Mouse (Mus musculus) neural tube, embryonic 13.5 days (tissue): ENCODE results near the gene Fbxw21. TPM values are rescaled to one million over a fixed set of nuclear protein-coding genes. Genes with fewer than 3 reads are reported as not detected.
A peak's percentile ranks its signal among the peaks of the same experiment; 100 is the strongest.

Experiments used
- ATAC-seq: fragments of 200-750 bp; cut with Nextera tagmentation; 2 replicates; pipeline ENCODE4 v1.8.0; 2017; ENCODE audit warnings: low read depth, mild to moderate bottlenecking, moderate TSS enrichment, moderate library complexity
- H3K27ac ChIP-seq: fragments of 300-500 bp; sonication (generic); replicated peaks from 2 replicates; pipeline ENCODE4 v1.5.1; 2015; ENCODE audit warnings: moderate library complexity, mild to moderate bottlenecking, inconsistent platforms
- H3K27me3 ChIP-seq: fragments of 300-500 bp; sonication (generic); 2 replicates; pipeline ENCODE4 v1.6.1; 2015; ENCODE audit warnings: mild to moderate bottlenecking, inconsistent platforms
- H3K36me3 ChIP-seq: fragments of 300-500 bp; sonication (generic); 2 replicates; pipeline ENCODE4 v1.6.1; 2015; ENCODE audit warnings: mild to moderate bottlenecking, inconsistent platforms
- H3K4me1 ChIP-seq: fragments of 300-500 bp; sonication (generic); replicated peaks from 2 replicates; pipeline ENCODE4 v1.6.1; 2015; ENCODE audit warnings: inconsistent platforms
- H3K4me2 ChIP-seq: fragments of 300-500 bp; sonication (generic); 2 replicates; pipeline ENCODE4 v1.6.1; 2015; ENCODE audit warnings: inconsistent platforms, mild to moderate bottlenecking, moderate library complexity
- H3K4me3 ChIP-seq: fragments of 300-500 bp; sonication (generic); 2 replicates; pipeline ENCODE4 v1.5.1; 2015; ENCODE audit warnings: mild to moderate bottlenecking, inconsistent platforms
- H3K9ac ChIP-seq: fragments of 300-500 bp; sonication (generic); 2 replicates; pipeline ENCODE4 v1.6.1; 2015; ENCODE audit warnings: moderate library complexity, mild to moderate bottlenecking, inconsistent platforms
- H3K9me3 ChIP-seq: fragments of 300-500 bp; sonication (generic); 2 replicates; pipeline ENCODE4 v1.6.1; 2016; ENCODE audit warnings: inconsistent platforms
- WGBS: fragments of 180-500 bp; shearing (Covaris S2); methylation state at CpG from one replicate; pipeline ENCODE4 v1.1.7; 2015; 5-methylcytosine and 5-hydroxymethylcytosine counted together
- polyA plus RNA-seq: library from polyadenylated mRNA; unstranded; fragments of >200 nt; fragmentation: Nextera tagmentation; extraction: Ambion mirVana; gene quantifications from 2 replicates; pipeline ENCODE4 v1.2.1, GENCODE M21; 2015

The Fbxw21 gene
- polyA plus RNA-seq, 1 experiment from 2014 or later, result not detected

DNA sequence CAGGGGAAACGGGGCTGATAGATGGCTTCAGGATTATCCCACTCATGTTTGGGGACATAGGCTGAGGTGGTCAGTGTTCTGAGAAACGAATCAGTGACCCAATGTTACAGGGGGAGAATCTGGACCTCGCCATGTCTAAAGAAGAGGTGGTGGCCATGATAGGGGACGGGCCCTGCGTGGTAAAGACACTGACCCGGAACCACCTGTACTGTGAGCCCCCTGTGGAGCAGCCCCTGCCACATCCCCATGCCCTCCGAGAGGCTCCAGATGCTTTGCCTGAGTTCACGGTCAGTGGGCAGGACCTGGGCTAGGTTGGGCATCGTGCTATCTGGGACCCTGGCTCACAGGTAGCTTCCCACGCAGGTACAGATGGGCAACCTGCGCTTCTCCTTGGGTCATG is 51.6 kb downstream of the Fbxw21 start:
- H3K4me1 ChIP-seq, result peaks cover 16% of the 10 kb centered on the region
- no peak for ATAC-seq
- no peak overlapping the region for H3K27ac ChIP-seq
- no peak overlapping the region for H3K4me3 ChIP-seq
- H3K36me3 ChIP-seq, result peaks cover 98% of the 10 kb centered on the region
- 93% methylated on average over 11 of the region's 11 CpGs for WGBS
- no peak overlapping the region for H3K4me2 ChIP-seq
- H3K27me3 ChIP-seq, result no peaks in the 10 kb centered on the region
- no peaks in the 10 kb centered on the region for H3K9me3 ChIP-seq
- no peak overlapping the region for H3K9ac ChIP-seq

DNA sequence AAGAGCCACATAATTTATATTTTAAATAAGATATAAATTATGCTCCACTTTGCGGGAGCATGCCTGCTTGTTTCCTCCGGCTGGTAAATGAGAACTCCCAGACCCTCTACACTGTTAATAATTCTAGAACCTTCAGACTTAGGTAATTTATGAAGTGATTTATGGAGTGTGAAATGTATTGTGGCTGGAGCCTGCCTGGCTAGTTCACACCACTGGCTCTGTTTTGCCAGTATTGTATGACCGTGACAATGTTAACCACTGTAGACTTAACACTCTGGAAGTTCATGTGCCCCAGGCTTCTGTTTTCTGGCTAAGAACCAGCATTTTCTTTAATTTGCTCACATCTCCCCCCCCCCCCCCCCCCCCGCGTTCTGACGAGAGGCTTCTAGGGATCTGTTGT is 54.5 kb downstream of the Fbxw21 start:
- H3K36me3 ChIP-seq, result peaks cover 96% of the 10 kb centered on the region
- H3K9me3 ChIP-seq, result no peaks in the 10 kb centered on the region
- 0 out of 2 replicates have a peak overlapping the region, but pooled peaks have one; percentile 39 for H3K9ac ChIP-seq
- H3K4me2 ChIP-seq, result no peak overlapping the region
- 30% methylated on average over 3 of the region's 6 CpGs for WGBS
- peaks cover 37% of the 10 kb centered on the region for H3K4me1 ChIP-seq
- H3K27me3 ChIP-seq, result no peaks in the 10 kb centered on the region
- no peak overlapping the region for H3K4me3 ChIP-seq
- ATAC-seq, result no peak
- H3K27ac ChIP-seq, result no peak overlapping the region

DNA sequence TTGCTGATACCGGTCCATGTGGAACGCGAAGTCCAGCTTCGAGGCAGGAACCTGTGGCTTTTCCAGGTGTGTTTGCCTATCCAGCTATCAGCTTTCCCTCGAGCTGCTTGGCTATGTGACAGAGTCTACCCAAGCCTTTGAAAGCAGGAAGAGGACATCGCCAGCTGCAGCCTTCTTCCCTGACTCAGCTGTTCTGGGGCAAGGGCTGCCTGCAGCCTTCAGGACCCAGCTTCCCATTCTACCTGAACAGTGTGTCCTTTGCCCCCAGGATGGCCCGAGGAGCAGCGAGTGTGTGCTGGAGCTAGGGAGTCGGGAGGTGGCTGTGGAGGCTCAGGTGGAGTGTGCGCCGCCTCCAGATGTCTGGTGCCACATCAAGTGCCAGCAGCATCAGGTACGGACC is 56.2 kb downstream of the Fbxw21 start:
- 95% methylated on average over 12 of the region's 12 CpGs for WGBS
- H3K9ac ChIP-seq, result no peak overlapping the region
- H3K36me3 ChIP-seq, result peaks cover 93% of the 10 kb centered on the region

DNA sequence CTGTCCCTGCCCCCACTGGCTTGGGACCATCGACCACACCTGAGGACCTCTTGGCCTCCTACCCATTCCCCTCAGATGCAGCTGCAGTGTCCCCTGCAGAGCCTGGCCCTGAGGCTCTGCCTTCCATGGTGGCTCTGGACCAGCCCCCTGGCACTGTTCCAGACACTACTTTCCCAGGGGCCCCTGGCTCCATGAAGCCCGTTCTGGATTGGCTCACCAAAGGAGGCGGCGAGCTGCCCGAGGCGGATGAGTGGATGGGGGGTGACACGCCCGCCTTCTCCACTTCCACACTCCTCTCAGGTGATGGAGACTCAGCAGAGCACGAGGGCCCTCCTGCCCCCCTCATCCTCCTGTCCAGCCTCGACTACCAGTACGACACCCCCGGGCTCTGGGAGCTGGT is 56.8 kb downstream of the Fbxw21 start:
- H3K36me3 ChIP-seq, result peaks cover 93% of the 10 kb centered on the region
- H3K4me3 ChIP-seq, result no peak overlapping the region
- WGBS, result 71% methylated on average over 12 of the region's 12 CpGs
- no peaks in the 10 kb centered on the region for H3K9me3 ChIP-seq
- no peaks in the 10 kb centered on the region for H3K27me3 ChIP-seq
- no peak overlapping the region for H3K4me2 ChIP-seq
- H3K4me1 ChIP-seq, result peaks cover 56% of the 10 kb centered on the region
- 0 out of 2 replicates have a peak, but pooled peaks have one; percentile 11 for ATAC-seq
- peak overlapping the region; percentile 33; the same call in 1 of the 2 replicates for H3K27ac ChIP-seq
- H3K9ac ChIP-seq, result no peak overlapping the region; the same call in 1 of the 2 replicates

More for the DNA sequence above, 56.2 kb downstream of the Fbxw21 start:
- Histone ChIP-seq H3K27me3 (no peaks in the 10 kb centered on the region), H3K4me1 (peaks cover 50% of the 10 kb centered on the region), H3K9me3 (no peaks in the 10 kb centered on the region), H3K27ac (no peak overlapping the region), H3K4me3 (no peak overlapping the region), H3K4me2 (no peak overlapping the region)
- no peak for ATAC-seq

DNA sequence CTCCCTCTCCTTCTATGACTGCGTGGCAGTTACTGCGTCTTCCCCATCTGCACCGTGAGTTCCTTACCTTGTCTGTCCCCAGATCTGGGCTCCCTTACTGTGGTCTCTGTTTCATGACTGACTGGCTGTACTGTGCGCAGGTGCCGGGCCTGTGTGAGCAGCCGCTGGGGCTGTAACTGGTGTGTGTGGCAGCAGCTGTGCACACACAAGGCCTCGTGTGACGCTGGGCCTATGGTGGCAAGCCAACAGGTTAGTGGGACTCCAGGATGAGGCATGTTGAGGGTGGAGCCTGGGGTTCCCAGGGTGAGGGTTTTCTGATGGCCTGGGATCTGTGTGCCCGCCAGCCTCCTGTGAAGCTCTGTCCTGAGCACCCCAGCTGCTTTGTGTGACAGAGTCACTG is 57.8 kb downstream of the Fbxw21 start:
- Histone ChIP-seq H3K27me3 (no peaks in the 10 kb centered on the region), H3K36me3 (peaks cover 93% of the 10 kb centered on the region), H3K9ac (no peak overlapping the region), H3K4me2 (no peak overlapping the region), H3K4me3 (no peak overlapping the region), H3K4me1 (peaks cover 66% of the 10 kb centered on the region), H3K27ac (0 out of 2 replicates have a peak overlapping the region, but pooled peaks have one; percentile 33), H3K9me3 (no peaks in the 10 kb centered on the region)
- 82% methylated on average over 9 of the region's 9 CpGs for WGBS
- ATAC-seq, result no peak

DNA sequence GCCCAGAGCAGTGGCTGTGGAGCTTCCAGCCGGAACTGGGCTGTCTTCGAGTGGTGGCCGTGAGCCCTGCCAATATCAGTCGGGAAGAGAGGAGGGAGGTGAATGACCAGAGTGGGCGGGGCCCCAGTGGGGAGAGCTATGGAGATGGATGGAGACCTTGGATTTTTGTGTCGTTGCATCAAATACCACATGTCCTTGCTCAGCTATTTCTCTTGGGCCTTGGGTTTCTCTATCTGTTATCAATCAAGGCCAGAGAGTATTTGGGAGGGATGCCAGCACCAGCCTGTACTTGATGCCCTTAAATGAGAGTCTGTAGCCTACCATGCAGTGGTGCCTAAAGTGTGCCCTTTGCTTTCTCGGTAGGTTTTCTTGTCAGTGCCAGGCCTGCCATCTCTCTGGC is 58.6 kb downstream of the Fbxw21 start:
- Histone ChIP-seq H3K4me2 (no peak overlapping the region), H3K4me3 (no peak overlapping the region), H3K9me3 (no peaks in the 10 kb centered on the region), H3K4me1 (peaks cover 74% of the 10 kb centered on the region), H3K27me3 (no peaks in the 10 kb centered on the region), H3K9ac (no peak overlapping the region), H3K27ac (no peak overlapping the region), H3K36me3 (peaks cover 84% of the 10 kb centered on the region)
- 79% methylated on average over 7 of the region's 7 CpGs for WGBS
- no peak for ATAC-seq

DNA sequence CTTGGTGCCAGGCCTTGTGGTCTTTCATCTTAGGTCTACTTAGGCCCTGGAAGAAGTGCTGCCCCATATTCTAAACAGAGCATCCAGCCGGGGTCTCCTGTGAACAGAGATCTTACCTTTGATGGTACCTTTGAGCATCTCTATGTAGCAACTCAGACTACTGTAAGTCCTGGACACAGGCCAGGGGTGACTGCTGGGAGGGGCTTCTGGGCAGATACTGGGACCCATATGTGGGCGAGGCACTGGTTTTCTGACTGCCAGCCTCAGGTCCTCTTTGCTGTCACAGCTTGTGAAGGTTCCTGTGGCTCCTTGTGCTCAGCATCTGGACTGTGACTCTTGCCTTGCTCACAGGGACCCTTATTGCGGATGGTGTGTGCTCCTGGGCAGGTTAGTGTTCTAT is 59.3 kb downstream of the Fbxw21 start:
- Histone ChIP-seq H3K9ac (no peak overlapping the region), H3K27ac (no peak overlapping the region), H3K27me3 (no peaks in the 10 kb centered on the region), H3K4me2 (no peak overlapping the region), H3K4me3 (no peak overlapping the region), H3K36me3 (peaks cover 77% of the 10 kb centered on the region), H3K9me3 (no peaks in the 10 kb centered on the region), H3K4me1 (peaks cover 81% of the 10 kb centered on the region)
- ATAC-seq, result no peak
- WGBS, result 92% methylated on average over 3 of the region's 3 CpGs

DNA sequence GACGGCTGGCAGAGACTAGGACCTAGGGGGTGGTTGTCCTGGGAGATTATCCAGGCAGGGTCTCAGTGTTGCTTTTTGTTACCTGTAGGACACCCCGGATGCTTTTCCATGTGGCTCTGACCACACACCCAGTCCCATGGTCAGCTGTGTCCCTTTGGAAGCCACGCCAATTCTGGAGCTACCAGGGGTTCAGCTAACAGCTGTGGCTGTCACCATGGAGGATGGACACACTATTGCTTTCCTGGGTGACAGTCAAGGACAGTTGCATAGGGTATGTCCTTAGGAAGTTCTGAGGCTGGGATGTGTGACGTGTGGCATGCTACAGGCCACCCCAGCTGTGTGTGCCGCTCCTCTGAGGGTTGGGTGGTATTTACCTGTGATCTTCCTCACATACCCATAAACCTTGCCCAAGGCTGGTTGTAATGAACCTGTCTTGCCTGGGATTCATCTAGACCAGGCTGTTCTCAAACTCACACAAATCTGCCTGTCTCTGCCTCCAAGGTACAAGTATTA is 59.9 kb downstream of the Fbxw21 start:
- WGBS, result 94% methylated on average over 5 of the region's 5 CpGs
- H3K9ac ChIP-seq, result no peak overlapping the region

DNA sequence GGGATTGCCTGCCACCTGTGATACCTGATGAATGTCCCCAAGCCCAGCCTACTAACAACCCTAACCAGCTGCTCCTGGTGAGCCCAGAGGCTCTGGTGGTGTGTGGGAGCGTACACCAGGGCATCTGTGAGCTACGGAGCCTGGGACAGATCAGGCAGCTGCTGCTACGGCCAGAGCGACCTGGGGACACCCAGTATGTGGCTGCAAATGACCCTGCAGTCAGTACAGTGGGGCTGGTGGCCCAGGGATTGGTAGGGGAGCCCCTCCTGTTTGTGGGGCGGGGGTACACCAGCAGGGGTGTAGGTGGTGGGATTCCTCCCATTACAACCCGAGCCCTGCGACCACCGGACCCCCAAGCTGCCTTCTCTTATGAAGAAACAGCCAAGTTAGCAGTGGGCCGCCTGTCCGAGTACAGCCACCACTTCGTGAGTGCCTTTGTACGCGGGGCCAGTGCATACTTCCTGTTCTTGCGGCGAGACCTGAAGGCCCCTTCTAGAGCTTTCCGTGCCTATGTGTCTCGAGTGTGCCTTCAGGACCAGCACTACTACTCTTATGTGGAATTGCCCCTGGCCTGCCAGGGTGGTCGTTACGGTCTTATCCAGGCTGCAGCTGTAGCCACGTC is 61.4 kb downstream of the Fbxw21 start:
- no peak overlapping the region for H3K4me3 ChIP-seq
- H3K36me3 ChIP-seq, result peaks cover 58% of the 10 kb centered on the region
- no peak overlapping the region for H3K27ac ChIP-seq
- 0 out of 2 replicates have a peak overlapping the region, but pooled peaks have one; percentile 95 for H3K9ac ChIP-seq
- H3K4me1 ChIP-seq, result peaks cover 79% of the 10 kb centered on the region
- H3K9me3 ChIP-seq, result no peaks in the 10 kb centered on the region
- no peaks in the 10 kb centered on the region for H3K27me3 ChIP-seq
- no peak for ATAC-seq
- H3K4me2 ChIP-seq, result no peak overlapping the region
- 86% methylated on average over 20 of the region's 20 CpGs for WGBS

More for the DNA sequence above, 59.9 kb downstream of the Fbxw21 start:
- H3K4me2 ChIP-seq, result no peak overlapping the region
- ATAC-seq, result no peak
- H3K4me1 ChIP-seq, result peaks cover 83% of the 10 kb centered on the region
- H3K36me3 ChIP-seq, result peaks cover 74% of the 10 kb centered on the region
- H3K27me3 ChIP-seq, result no peaks in the 10 kb centered on the region
- no peak overlapping the region for H3K4me3 ChIP-seq
- H3K9me3 ChIP-seq, result no peaks in the 10 kb centered on the region
- no peak overlapping the region for H3K27ac ChIP-seq

DNA sequence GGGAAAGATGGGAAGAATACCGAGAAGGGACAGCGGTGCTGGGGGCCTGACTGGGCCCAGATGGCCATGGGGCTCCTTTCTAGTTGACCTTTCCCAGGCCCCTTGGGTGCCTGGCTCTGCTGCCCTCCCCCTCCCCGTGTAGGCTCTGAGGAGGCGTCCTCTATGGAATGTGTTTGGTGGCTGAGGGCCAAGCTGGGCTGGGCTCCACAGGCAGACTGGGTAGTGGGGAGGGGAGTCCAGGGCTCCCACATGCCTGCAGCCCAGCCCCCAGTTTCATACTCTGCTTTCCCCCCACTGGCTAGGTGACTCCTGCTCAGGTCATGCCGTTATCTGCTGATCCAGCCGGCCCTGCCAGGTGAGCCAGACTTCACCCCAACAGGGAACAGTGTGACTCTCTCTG is 62.9 kb downstream of the Fbxw21 start:
- WGBS, result 44% methylated on average over 5 of the region's 6 CpGs
- H3K4me3 ChIP-seq, result peak overlapping the region; percentile 63

DNA sequence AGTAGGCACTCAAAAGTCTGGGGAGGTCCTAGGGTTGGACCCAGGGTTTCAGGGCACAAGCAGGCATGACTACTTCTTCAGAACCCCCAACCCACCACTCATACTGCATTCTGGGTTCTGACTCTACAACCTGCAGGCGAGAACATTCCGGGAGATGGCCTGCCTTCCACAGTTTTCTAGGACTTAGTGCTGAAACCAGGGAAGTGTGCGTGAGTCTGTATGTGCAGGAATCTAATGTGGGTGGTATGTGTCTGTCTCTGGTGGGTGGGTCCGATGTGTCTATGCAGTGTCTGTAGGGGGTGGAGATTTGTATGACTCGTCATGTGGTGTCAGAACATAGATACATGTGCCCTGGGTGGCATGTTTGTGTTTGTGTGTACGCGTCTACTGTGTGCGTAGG is 63.5 kb downstream of the Fbxw21 start:
- Histone ChIP-seq H3K27me3 (no peaks in the 10 kb centered on the region), H3K9ac (peak overlapping the region; percentile 95), H3K4me1 (peaks cover 73% of the 10 kb centered on the region), H3K36me3 (peaks cover 39% of the 10 kb centered on the region), H3K9me3 (no peaks in the 10 kb centered on the region), H3K4me3 (peak overlapping the region; percentile 63), H3K27ac (peak overlapping the region; percentile 100), H3K4me2 (peak overlapping the region; percentile 97)
- no peak for ATAC-seq
- 80% methylated on average over 8 of the region's 8 CpGs for WGBS

More for the DNA sequence above, 62.9 kb downstream of the Fbxw21 start:
- peak overlapping the region; percentile 100 for H3K27ac ChIP-seq
- H3K4me1 ChIP-seq, result peaks cover 73% of the 10 kb centered on the region
- peaks cover 45% of the 10 kb centered on the region for H3K36me3 ChIP-seq
- no peak for ATAC-seq
- H3K27me3 ChIP-seq, result no peaks in the 10 kb centered on the region
- no peaks in the 10 kb centered on the region for H3K9me3 ChIP-seq
- peak overlapping the region; percentile 95 for H3K9ac ChIP-seq
- H3K4me2 ChIP-seq, result peak overlapping the region; percentile 97

DNA sequence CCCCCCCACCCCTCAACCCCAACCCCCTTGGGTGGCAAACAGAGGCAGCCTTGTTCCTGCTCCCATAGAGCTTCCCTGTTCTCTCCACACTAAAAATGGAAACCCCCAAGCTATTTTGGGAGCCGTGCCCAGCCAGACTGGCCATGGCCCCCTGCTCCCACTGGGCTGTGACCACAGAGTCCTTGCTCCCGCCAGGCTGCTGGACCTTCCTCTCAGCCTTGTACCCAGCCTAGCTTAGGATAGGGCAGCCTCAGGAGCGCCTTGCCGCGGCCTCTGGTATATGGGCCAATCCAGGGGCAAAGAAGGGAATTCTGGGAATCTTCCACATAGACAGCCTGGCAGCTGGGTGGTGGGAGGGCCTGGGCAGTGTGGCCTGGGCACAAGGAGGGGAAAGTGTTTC is 64.0 kb downstream of the Fbxw21 start:
- Histone ChIP-seq H3K9ac (peak overlapping the region; percentile 95), H3K36me3 (peaks cover 34% of the 10 kb centered on the region), H3K4me2 (peak overlapping the region; percentile 97), H3K27ac (peak overlapping the region; percentile 100), H3K9me3 (no peaks in the 10 kb centered on the region), H3K4me1 (peaks cover 73% of the 10 kb centered on the region), H3K4me3 (peak overlapping the region; percentile 63), H3K27me3 (no peaks in the 10 kb centered on the region)
- ATAC-seq, result peak; percentile 9; the same call in 1 of the 2 replicates
- 45% methylated on average over 5 of the region's 5 CpGs for WGBS
